Mouse (Mus musculus) left cerebral cortex, postnatal 10 days (tissue): ENCODE data around the gene Ccnb1ip1. TPM values are rescaled to one million over a fixed set of nuclear protein-coding genes. Genes with fewer than 3 reads are reported as not detected.
A peak's percentile ranks its signal among the peaks of the same experiment; 100 is the strongest.

Experiments used
- DNase-seq, 2 experiments: peaks; one replicate each; pipeline ENCODE4 v3.0.0; 2021 to 2022; ENCODE audit warnings: low spot score in 2 of 2, mixed read lengths in 1 of 2; ENCODE audit errors: extremely low spot score in 1 of 2
- intact Hi-C: fragments of 180-260 bp; cut with DNase I; formaldehyde crosslinking; loops from one replicate; pipeline ENCODE4 v1.15.1; 2025
- total RNA-seq, 2 experiments: library from RNA; stranded (reverse); gene quantifications; 2 replicates each; pipeline ENCODE4 v1.2.3; 2021

The Ccnb1ip1 gene
- total RNA-seq, 2 experiments from 2014 or later: not detected

GRCm38 (mm10) chr14:50788157-50788556, 19.4 kb downstream of the Ccnb1ip1 start:
- intact Hi-C loops: loop anchor here (10.0 kb wide), 1 partner anchor 923 kb away; no protein-coding TSS in a partner anchor

DNA sequence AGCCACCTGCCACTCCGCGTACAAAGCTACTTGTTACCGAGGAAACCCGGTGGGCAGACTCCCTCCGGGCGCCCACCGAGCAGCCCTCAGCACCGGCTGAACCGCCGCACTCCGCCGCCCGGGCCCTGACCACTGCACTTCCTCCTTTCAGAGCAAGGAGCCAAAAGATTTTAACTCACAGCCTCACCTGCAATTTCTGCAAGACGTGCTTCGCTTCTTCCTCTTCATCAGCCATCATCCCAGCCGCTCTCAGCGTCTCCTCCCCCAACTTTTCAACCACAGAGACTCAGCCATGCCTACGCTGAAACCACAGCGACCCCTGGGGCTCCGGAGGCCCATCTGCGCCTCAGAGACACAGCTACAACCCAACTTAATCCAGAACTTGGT, 22.3 kb downstream of the Ccnb1ip1 start, which contains the start of gene Ttc5:
Gene Ttc5 (minus strand): TSS at position 269 of the 387 bp plus-strand sequence.
- intact Hi-C loops: loop anchor here (10.0 kb wide), 1 partner anchor 920 kb away; no protein-coding TSS in a partner anchor
- peak; percentile 86 to 88 for DNase-seq

More at GRCm38 (mm10) chr14:50788157-50788556, 19.4 kb downstream of the Ccnb1ip1 start:
- DNase-seq: no peak

GRCm38 (mm10) chr14:50784391-50785250, 22.9 kb downstream of the Ccnb1ip1 start:
- intact Hi-C loops: loop anchor here (5.0 to 10.0 kb wide), 2 partner anchors 722 to 920 kb away; no protein-coding TSS in a partner anchor
- no peak for DNase-seq

DNA sequence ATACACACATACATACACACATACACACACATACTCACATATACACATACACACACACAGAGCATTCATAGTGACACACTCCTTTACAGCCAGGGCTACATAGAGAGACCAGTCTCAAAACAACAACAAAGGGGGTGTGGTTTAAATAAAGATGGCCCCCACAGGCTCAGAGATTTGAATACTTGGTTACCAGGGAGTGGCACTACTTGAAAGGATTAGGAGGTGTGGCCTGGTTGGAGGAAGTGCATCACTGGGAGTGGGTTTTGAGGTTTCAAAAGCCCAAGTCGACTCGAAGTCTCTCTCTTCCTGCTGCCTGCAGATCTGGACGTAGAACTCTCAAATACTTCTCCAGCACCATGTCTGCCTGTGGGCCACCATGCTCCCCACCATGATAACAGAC, 25.4 kb downstream of the Ccnb1ip1 start:
- intact Hi-C loops: loop anchor here (5.0 to 10.0 kb wide), 2 partner anchors 720 to 917 kb away; no protein-coding TSS in a partner anchor
- no peak for DNase-seq

- intact Hi-C loops: no loop called here
- DNase-seq: no peak
Observed at GRCm38 (mm10) chr14:50771342-50771741, 36.2 kb downstream of the Ccnb1ip1 start.

DNA sequence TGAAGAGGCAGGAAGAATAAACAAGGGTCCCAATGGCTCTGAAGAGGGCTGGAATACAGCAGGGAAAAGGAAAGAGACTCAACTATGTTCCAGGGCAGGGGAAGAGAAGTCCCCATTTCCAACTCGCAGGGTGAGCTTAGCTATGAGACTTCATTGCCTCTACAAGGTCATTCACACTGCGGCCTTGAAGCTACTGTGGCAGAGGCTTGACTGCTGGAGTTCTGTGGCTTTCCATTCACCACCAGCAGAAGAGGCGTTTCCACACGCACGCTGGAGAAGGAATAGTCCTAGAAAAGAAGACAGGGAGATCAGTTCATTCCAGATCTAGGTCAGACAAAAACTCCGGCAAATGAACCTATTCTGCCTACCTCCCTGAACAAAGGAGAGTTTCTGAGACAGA, 41.8 kb downstream of the Ccnb1ip1 start:
- intact Hi-C loops: no loop called here
- DNase-seq: no peak

DNA sequence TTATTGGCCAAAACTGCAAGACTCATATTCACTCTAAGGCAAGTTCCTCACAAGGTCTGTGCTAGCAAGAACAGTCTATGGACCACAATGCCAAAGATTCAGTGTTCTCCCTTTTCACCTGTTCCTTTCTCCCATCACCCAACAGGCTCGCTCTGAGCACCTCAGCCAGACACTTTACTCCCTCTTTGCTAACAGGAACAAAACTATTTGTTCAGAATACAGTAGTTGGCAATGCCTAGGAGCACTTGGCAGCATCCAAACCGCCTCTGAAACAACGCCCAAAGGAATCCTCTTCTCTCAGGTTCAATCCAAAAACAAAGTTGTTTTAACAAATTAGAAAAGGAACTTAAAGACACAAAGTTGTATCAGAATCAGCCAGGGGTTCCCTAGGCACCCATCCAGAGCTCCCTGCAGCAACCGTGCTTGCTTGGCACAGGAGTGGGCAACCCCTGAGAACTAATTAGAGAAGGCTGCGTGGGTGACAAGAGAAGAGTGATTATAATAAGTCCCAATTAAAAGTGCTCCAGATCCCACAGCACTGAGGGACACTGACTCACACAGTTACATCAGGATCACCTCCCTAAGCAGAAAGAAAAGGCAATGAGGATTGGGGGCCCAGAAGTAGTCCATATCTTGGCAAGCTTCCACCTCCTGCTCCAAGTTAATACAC, 49.0 kb downstream of the Ccnb1ip1 start:
- DNase-seq: no peak
- intact Hi-C loops: no loop called here

DNA sequence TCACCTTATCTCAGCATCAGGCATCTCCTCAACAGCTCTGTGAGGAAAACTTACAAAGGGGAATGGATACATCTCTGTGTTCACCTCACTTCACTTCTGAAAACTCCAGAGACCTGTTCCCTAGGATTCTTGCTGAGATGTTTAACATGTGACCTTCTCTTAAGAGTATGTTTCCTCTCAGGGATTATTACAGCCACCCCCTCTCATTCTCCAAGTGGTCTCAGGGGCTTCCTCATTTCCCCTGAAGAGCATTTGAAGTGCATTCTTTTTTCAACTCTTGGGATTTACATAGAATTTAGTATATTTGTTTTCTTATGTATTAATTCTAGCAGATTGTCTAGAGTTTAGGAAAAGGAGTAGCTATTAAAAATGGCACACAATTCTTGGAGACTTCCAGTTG, 62.5 kb downstream of the Ccnb1ip1 start, which contains the start of gene Olfr749:
Gene Olfr749 (minus strand): TSS at position 101 of the 400 bp plus-strand sequence.
- intact Hi-C loops: no loop called here
- no peak for DNase-seq

GRCm38 (mm10) chr14:50741584-50741983, 65.9 kb downstream of the Ccnb1ip1 start:
- DNase-seq: no peak
- intact Hi-C loops: no loop called here

- intact Hi-C loops: no loop called here
- DNase-seq: no peak
Observed at GRCm38 (mm10) chr14:50740334-50740733, 67.2 kb downstream of the Ccnb1ip1 start.

Other genes starting within 250 kb of the Ccnb1ip1 start
- not detected for gene Olfr744, start 192.9 kb downstream of the Ccnb1ip1 start, total RNA-seq
- not detected for gene Olfr745, start 168.3 kb downstream of the Ccnb1ip1 start, total RNA-seq
- not detected for gene Olfr746, start 160.6 kb downstream of the Ccnb1ip1 start, total RNA-seq
- gene Olfr747, start 114.5 kb downstream of the Ccnb1ip1 start, total RNA-seq: not detected
- gene Olfr748, start 100.4 kb downstream of the Ccnb1ip1 start, total RNA-seq: not detected
- not detected for gene Olfr749, start 62.6 kb downstream of the Ccnb1ip1 start, total RNA-seq
- 10 to 100 TPM; 67.9 to 70.9 TPM for gene Ttc5, start 22.2 kb downstream of the Ccnb1ip1 start, total RNA-seq
- gene Parp2, start 109 bp upstream of the Ccnb1ip1 start, total RNA-seq: 10 to 100 TPM; 26.1 to 29.0 TPM
- 1 to 10 TPM; 2.7 to 5.3 TPM for gene Tep1, start 62.8 kb upstream of the Ccnb1ip1 start, total RNA-seq
- gene Klhl33, start 89.8 kb upstream of the Ccnb1ip1 start, total RNA-seq: 1 to 10 TPM; 1.4 to 2.1 TPM
- gene Osgep, start 117.2 kb upstream of the Ccnb1ip1 start, total RNA-seq: 10 to 100 TPM; 29.9 to 34.2 TPM
- 10 to 100 TPM; 65.8 to 66.3 TPM for gene Apex1, start 117.2 kb upstream of the Ccnb1ip1 start, total RNA-seq
- 10 to 100 TPM; 79.6 to 89.0 TPM for gene Pip4p1, start 123.1 kb upstream of the Ccnb1ip1 start, total RNA-seq
- 10 to 100 TPM; 11.0 to 15.6 TPM for gene Pnp, start 123.3 kb upstream of the Ccnb1ip1 start, total RNA-seq
- 10 to 100 TPM in 1 of 2 experiments, 1 to 10 TPM in 1; 6.5 to 13.7 TPM for gene Gm49342, start 136.8 kb upstream of the Ccnb1ip1 start, total RNA-seq
- gene Pnp2, start 148.3 kb upstream of the Ccnb1ip1 start, total RNA-seq: 1 to 10 TPM in 1 of 2 experiments, under 1 TPM in 1; 0.79 to 1.7 TPM
- under 1 TPM in 1 of 2 experiments, not detected in 1; 0.30 TPM for gene Rnase10, start 200.0 kb upstream of the Ccnb1ip1 start, total RNA-seq
- not detected for gene Rnase9, start 234.1 kb upstream of the Ccnb1ip1 start, total RNA-seq
- not detected for gene Rnase11, start 242.4 kb upstream of the Ccnb1ip1 start, total RNA-seq
- not detected for gene Rnase12, start 249.9 kb upstream of the Ccnb1ip1 start, total RNA-seq